Mouse (Mus musculus): ENCODE results near the gene Catsperd.

GRCm38 (mm10) chr17:56607521-56608062 is 20.4 kb upstream of the Catsperd start:
- TF ChIP-seq CTCF (IDR thresholded peaks at IDR 0.05; ENCODE audit: low read depth, low read length), result no peak
- TF ChIP-seq EP300 (IDR thresholded peaks at IDR 0.05; ENCODE audit: insufficient read depth, low read depth, low read length), result no peak
